Mouse (Mus musculus): ENCODE measurements around the gene Tmem207.
"Not testable (repeated sequence)": the region's sequence is repeated elsewhere in the genome, so short reads cannot be mapped to it uniquely, and the experiment has no call there.

Gene Tmem207

GRCm38 (mm10) chr16:26526669-26527068 lies at the start of gene Tmem207:
Tmem207 (minus strand) TSS chr16:26526769.
- DNase-seq (ENCODE audit: low spot score), result no peak

GRCm38 (mm10) chr16:26574173-26574572 lies 47.6 kb upstream of the Tmem207 start:
- DNase-seq (ENCODE audit: low spot score), result no peak

- no peak for DNase-seq (ENCODE audit: low spot score)
These were observed 45.3 kb upstream of the Tmem207 start for GRCm38 (mm10) chr16:26571836-26572235.

- no peak for DNase-seq (ENCODE audit: low spot score)
These were observed 42.9 kb upstream of the Tmem207 start for GRCm38 (mm10) chr16:26569387-26569978.

- DNase-seq (ENCODE audit: low spot score), result no peak
These were observed 36.2 kb upstream of the Tmem207 start for GRCm38 (mm10) chr16:26562771-26563170.

GRCm38 (mm10) chr16:26561743-26562142 lies 35.2 kb upstream of the Tmem207 start:
- DNase-seq (ENCODE audit: low spot score), result no peak

- DNase-seq (ENCODE audit: low spot score), result no peak
These were observed 32.2 kb upstream of the Tmem207 start for GRCm38 (mm10) chr16:26558797-26559196.

GRCm38 (mm10) chr16:26552234-26552633 lies 25.7 kb upstream of the Tmem207 start:
- DNase-seq (ENCODE audit: low spot score), result no peak

- no peak for DNase-seq (ENCODE audit: low spot score)
These were observed 22.7 kb upstream of the Tmem207 start for GRCm38 (mm10) chr16:26549221-26549620.

- DNase-seq (ENCODE audit: low spot score), result no peak
These were observed 20.3 kb upstream of the Tmem207 start for GRCm38 (mm10) chr16:26546879-26547206.

- no peak for DNase-seq (ENCODE audit: low spot score)
These were observed 19.8 kb upstream of the Tmem207 start for GRCm38 (mm10) chr16:26546170-26546878.

GRCm38 (mm10) chr16:26532287-26532686 lies 5.7 kb upstream of the Tmem207 start:
- DNase-seq (ENCODE audit: low spot score), result no peak

- no peak for DNase-seq (ENCODE audit: low spot score)
These were observed 3.9 kb upstream of the Tmem207 start for GRCm38 (mm10) chr16:26530451-26530850.

GRCm38 (mm10) chr16:26527931-26528666 lies 1.5 kb upstream of the Tmem207 start:
- DNase-seq (ENCODE audit: low spot score), result no peak

GRCm38 (mm10) chr16:26525832-26526231 lies 737 bp downstream of the Tmem207 start:
- DNase-seq (ENCODE audit: low spot score), result no peak

- DNase-seq (ENCODE audit: low spot score), result peak; percentile 32
These were observed 7.0 kb downstream of the Tmem207 start for GRCm38 (mm10) chr16:26519596-26519995.

GRCm38 (mm10) chr16:26504961-26505360 lies 21.6 kb downstream of the Tmem207 start:
- DNase-seq (ENCODE audit: low spot score), result no peak

GRCm38 (mm10) chr16:26500738-26501137 lies 25.8 kb downstream of the Tmem207 start:
- DNase-seq (ENCODE audit: low spot score), result no peak

GRCm38 (mm10) chr16:26499705-26500104 lies 26.9 kb downstream of the Tmem207 start:
- DNase-seq (ENCODE audit: low spot score), result not testable (repeated sequence)

- DNase-seq (ENCODE audit: low spot score), result peak; percentile 30
These were observed 30.8 kb downstream of the Tmem207 start for GRCm38 (mm10) chr16:26495721-26496120.

GRCm38 (mm10) chr16:26471254-26471653 lies 55.3 kb downstream of the Tmem207 start:
- DNase-seq (ENCODE audit: low spot score), result no peak

- DNase-seq (ENCODE audit: low spot score), result no peak
These were observed 60.0 kb downstream of the Tmem207 start for GRCm38 (mm10) chr16:26466535-26466934.

- no peak for DNase-seq (ENCODE audit: low spot score)
These were observed 63.7 kb downstream of the Tmem207 start, which contains the start of gene Cldn16 for GRCm38 (mm10) chr16:26462835-26463234. Cldn16 (plus strand) TSS chr16:26463135.

All from urinary bladder, postnatal 14 days (tissue).